Mouse (Mus musculus) urinary bladder, postnatal 36 days (tissue): Measurements from ENCODE around the gene Asrgl1.
A peak's percentile ranks its signal among the peaks of the same experiment; 100 is the strongest.
"Not testable (repeated sequence)": the region's sequence is repeated elsewhere in the genome, so short reads cannot be mapped to it uniquely, and the experiment has no call there.

Experiments used
- DNase-seq, 2 experiments: peaks; one replicate each; pipeline ENCODE4 v3.0.0; 2022; ENCODE audit warnings: low spot score in 2 of 2, mixed read lengths in 1 of 2

The Asrgl1 gene

DNA sequence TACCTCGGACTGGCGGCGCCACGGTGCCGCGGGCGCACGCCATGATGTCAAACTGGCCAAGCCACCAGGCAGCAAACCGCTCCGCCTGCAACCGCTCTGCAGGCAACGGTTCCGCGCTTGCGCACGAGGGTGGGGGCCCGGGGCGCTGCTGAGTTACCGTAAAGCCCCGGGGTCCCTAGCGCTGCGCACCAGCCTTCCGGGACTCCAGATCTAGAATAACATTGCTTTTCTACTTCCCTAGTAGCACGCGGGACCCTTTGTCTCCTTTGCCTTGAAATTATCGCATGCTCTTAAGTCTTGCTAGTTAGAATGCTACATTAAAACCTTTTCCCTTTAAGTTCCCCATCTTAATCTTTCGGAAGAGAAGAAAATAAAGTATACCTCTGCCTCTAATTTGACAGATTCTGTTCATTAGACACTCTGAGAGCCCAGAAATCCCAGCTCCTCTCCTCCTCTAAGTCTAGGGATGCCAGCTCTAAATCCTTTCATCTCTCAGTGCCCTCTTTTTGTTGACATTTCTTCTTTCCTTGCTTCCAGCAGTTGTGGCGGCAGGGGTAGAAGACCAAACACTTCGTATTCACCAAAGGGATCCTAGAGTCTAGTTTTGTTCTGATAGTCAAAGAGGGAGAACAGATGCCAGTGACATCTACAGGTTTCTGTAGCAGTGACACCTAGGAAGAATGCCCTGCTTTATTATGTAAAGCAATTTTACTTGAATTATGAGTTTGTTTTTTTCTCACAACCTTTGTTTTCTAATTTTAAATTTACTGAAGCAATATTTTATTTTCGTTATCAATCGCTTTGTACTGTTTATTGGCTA lies at the start of gene Asrgl1:
TSS of gene Asrgl1 (minus strand) at position 125 of the 820 bp plus-strand sequence.
- DNase-seq, result peak; percentile 76 to 88

DNA sequence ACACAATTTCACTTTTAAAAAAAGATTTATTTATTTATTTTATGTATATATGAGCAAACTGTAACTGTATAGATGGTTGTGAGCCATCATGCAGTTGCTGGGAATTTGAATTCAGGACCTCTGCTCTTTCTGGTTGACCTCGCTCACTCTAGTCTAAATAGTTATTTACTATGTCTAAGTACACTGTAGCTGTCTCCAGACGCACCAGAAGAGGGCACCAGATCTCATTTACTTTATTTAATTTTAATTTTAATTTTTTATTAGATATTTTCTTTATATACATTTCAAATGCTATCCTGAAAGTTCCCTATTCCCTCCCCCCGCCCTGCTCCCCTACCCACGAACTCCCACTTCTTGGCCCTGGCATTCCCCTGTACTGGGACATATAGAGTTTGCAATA lies 10.8 kb upstream of the Asrgl1 start:
- DNase-seq, result no peak

DNA sequence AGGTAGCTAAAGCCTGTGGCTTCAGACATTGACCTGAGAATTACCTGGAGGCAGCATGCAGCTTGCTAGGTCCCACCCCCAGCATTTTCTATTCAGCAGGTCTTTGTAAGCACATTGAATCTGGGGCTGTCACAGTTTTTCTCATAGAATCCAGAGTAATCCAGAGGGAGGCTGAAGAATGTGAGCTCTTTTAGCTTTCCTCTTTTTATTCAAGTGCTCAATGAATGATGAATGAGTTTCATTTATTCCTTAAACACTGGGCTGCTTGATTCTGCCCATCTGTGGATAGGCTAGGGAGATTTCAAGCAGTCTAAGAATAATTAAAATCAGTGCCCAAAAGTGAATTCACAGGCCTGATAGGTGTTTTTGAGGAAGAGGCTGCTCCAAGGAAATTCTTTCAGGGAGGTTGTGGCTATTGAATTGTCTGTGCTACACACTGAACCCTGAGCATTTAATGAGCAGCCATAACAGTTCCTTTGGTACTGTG lies 8.2 kb upstream of the Asrgl1 start:
- DNase-seq, result no peak

DNA sequence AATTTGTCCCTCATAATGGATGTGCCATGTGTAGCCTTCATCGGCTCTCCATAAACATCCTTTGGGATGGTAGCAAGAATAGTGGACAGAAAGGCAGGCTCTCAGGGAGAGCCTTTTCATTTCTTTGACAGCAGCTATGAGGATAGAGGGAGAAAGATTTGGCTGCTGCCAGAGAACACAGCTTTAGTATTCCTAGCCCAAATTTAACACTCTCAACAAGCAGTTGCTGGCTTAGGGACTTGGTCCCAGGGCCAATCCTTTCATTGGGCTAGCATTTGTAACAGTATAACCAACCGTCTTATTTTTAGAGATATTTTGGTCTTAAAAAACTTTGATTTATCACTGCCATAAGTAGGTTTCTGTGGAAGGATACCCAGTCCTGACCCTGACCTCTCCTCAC lies 7.8 kb upstream of the Asrgl1 start:
- no peak for DNase-seq

DNA sequence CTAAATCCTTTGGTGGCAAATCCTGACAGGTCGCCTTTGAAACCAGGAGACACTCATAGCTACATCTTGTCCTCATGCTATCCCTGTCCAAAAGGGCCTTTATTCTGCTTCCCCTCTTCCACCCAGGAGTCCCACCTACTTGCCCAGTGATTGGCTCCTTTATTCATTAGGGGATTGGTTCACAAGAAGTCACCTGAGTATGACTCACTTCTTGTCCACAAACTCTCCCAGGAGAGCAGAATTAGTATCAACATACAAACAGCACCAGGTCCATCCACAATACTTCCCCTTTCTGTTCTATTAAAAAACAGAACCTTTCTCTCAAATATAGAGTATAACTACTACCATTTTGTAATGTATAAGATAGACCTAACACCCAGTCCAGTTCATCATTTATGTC lies 4.9 kb upstream of the Asrgl1 start:
- DNase-seq, result not testable (repeated sequence)

DNA sequence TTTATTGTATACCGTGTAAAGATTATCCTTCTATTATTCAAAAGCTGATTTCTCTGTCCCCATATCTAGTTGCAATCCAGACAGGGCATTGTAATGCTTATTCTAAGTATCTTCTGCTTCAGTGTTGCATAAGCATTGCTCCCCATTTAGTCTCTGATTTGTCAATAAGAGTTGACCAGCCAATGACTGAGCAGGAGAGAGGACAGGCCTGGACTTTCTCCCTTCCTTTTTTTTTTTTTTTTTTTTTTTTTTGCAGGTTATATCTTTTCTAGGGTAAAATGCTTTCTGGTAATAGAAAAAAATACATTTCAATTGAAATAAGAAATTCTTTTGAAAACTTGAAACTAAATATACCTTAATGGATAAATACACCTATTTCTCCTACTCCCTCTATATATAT lies 1.7 kb upstream of the Asrgl1 start:
- DNase-seq, result no peak

DNA sequence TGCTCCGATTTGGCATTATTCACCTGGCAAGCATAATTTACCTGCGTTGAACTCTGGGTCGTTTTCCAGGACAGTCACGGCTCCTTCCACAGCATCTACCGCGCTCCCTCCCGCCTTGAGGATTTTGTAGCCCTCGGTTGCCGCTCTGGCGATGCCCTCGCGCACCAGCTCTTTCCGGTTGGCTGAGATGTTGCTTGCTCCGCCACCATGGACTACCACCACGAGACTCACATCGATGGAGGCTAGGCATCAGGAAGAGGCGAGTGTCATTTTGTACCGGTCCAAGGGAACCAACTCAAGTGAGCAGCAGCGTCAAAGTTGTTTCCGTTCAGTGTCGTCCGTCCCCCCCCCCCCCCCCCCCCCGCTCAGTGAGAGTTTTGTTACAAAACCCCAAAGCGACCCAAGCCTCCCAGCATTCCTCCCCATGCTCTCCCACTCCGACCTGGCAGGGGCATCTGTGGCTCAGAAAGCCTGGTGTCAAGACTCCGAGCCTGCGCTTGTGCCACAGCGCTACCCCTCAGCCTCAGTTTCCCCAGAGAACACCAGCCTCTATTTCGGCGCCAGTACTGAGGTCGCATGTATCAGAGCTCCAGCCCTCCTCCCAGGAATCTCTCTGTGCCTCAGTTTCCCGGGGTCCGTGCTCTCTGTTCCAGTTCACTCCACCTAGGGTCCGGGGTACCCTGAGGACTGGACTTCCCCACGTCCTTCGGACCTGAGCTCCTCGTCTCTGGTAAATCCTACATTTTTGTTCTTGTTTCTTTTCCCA lies 507 bp downstream of the Asrgl1 start:
- no peak for DNase-seq

DNA sequence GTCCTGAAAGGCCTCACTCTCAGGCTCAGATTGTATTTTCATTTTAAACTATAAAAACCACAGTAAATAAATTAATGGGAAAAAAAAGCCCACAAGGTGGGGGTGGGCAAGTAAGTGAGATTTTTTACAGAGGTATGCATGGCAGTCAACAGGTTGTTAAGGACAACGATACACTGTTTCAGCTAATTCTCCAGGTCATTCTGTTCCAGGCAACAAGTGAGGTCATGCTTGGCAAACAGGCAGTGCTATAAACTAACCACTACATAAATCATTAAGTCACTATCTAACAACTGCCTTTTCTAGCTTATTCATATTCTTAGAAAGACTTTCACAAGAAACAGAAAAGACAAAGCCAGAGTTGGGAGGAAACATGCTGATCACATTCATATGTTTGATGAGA lies 5.4 kb downstream of the Asrgl1 start:
- DNase-seq, result no peak

DNA sequence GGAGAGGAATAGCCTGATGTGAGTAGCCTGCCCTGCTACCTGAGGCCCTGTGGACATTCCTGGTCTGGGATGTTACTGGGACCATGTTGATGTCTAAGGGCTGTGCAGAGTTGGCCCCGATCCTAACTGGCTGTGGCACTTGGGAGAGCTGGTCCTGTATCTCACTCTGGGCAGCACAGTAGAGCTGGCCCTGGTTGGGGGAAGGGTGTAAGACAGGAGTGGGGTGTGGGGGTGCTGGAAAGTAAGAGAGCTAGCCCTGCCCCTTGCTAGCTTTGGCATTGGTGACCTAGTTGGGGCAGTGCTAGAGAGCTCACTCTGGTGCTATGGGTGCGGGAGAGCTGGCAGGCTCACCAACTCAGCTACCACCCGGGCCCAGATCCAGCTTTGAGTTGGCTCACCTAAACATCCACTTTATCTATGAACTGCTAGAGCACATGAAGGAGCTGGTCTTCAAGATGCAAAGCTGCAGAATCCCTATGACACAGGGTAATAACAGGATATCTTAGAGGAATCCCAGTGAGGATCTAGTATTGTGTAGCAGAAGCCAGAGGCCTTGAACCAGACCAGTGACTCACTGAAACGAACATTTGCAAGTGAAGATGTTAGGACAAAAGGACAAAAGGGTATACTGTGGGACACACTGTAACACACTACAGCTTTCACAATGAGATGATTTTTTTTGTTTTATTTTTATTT lies 6.8 kb downstream of the Asrgl1 start:
- no peak for DNase-seq

DNA sequence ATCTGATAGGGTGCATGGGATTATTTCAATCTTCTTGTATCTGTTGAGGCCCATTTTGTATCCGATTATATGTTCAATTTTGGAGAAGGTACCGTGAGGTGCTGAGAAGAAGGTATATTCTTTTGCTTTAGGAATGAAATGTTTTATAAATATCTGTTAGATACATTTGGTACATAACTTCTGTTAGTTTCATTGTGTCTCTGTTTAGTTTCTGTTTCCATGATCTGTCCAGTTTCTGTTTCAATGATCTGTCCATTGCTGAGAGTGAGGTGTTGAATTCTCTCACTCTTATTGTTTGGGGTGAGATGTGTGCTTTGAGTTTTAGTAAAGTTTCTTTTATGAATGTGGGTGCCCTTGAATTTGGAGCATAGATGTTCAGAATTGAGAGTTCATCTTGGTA lies 11.4 kb downstream of the Asrgl1 start:
- DNase-seq, result not testable (repeated sequence)

DNA sequence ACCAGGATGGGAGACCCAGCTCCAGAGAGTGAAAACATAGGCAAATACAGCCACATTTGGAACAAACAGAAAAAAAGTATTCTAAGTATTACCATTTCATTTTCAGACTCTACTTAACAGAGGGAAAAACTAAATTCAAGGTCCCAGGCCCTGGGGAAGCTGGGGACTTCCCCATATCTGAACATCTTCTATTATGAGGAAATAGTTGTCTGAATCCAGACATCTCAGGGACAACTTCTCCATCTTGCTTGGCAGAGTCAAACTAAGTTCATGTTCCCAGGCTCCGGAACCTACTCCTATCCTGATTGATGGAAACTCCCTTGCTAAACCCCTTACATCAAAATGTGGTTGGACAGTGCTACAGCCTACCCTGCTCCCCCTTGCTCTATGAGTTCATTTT lies 13.0 kb downstream of the Asrgl1 start:
- no peak for DNase-seq

DNA sequence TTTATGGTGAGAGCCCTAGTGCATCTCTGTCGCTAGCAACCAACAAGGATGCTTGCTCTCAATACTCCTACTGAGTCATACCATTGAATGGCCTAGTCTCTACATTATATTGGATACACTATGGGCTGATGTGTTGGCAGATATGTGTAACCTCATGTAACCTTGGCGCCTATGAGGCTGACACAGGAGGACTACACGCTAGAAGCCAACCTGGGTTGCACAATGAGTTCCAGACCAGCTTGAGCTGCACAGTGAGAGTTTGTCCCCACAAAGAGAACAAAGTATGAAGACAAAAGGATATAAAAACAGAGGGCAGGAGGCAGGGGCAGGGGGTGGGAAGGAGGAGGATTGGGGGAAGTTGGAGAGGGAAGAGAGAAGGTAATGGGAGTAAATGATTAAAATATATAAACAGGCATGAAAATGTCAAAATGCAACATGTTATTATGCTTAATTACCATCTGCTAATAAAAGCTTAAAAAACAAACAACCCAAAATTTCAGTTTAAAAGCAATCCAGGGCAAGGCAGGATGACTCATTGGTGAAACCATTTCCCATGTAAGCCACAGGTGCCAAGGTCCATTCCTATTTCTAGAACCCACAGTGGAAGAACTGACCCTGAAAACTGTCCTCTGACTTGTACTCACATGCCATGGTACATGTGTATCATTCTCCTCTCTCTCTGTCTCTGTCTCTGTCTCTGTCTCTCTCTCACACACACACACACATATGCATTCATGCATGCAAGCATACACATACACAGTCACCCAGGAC lies 15.6 kb downstream of the Asrgl1 start:
- DNase-seq, result no peak

DNA sequence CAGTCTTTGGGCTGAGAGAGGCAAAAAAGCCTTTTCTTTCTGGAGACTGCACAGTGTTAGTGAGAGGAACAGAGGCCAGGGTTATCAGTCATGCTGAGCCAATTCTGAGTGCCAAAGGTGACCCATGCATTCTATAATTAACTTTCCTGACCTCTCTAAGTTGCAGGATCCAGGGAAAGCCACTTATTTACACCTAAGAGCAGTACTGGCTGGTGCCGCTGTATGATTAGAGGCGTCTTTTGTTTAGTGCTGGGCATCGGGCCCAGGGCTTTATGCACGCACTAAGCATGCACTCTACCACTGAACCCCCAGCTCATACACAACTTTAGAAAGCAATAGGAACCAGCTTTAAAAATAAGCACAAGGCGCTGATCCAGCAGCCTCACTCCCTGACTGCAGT lies 18.2 kb downstream of the Asrgl1 start:
- DNase-seq, result no peak

DNA sequence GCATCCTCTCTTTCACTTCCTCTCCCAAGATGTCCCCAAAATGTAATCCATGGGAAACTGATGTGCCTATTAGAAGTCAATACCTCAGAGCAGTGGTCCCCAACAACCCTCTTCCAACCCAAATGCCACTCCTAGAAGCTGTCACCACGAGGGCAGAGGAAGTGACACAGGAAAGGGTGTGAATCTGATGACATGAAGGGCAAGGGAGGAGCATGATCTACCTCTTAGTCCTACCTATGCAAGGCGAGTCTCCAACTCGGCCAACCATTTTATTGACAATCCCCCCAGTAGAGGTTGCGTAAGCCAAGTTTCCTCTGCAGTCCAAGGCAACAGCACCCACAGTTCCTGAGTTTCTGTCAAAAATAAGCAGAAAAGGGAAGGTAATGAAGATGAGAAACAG lies 19.2 kb downstream of the Asrgl1 start:
- DNase-seq, result no peak

DNA sequence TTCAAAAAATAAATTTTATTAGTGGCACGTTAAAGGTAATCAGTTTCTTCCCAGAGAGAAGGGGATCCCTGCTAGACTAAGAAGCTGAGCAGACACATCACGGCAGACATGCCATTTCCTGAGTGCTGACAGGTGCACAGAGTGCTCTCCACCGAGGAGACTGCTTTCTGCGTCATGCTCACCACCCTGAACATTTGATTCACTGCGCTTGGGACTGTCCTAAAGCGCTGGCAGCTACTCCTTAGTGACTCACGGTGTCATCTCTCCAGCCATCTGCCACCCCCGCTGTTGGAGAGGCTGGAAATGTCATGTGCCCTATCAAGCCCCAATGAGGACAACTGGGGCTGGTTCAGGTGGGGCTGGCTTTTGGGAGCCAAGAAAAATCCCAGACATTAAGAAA lies 23.4 kb downstream of the Asrgl1 start:
- no peak for DNase-seq

DNA sequence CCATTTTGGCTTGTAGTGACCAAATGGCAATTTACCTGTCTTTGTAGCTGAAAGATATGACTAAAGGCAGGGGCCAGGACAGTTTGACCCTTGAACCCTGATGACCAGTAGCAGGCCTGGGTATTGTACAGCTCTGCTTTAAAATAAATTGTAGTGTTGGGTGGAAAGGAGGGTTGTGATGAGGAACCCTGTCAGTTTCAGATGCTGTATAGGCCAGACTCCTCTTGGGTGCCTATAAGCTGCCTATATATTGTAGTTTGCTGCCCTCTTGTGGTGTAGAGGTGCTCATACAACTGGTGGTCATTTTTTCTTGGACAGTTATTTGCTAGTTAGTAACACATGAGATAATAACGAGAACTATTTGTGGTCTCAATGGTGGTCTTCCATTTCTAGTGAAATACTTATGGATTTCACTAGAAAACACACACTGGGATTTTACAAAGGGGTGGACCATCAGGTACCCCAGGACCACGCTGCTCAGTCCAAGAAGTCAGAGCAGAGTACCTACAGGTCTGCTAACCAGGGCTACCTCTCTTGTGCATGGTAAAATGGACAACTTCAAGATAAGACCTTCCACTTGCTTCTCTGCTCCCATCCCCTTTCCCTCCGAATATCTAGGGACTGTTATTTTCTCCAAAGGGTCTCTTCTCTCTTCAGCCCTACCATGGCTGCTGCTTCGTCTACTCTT lies 25.1 kb downstream of the Asrgl1 start:
- no peak for DNase-seq

DNA sequence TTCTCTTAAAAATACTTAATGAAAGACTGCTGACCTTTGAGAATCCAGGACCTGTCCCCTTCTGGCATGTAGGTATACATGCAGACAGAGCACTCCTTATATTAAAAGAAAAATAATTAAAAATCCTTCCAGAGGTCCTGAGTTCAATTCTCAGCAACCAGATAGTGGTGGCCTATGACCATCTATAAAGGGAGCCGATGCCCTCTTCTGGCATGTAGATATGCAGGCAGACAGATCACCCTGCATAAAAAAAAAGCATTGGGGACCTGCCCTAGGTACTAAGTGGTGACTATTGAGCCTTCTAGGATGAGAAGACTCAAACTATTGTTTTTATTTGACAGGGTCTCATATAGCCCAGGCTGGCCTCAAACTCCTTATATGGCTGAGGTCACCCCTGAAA lies 26.9 kb downstream of the Asrgl1 start:
- no peak for DNase-seq

DNA sequence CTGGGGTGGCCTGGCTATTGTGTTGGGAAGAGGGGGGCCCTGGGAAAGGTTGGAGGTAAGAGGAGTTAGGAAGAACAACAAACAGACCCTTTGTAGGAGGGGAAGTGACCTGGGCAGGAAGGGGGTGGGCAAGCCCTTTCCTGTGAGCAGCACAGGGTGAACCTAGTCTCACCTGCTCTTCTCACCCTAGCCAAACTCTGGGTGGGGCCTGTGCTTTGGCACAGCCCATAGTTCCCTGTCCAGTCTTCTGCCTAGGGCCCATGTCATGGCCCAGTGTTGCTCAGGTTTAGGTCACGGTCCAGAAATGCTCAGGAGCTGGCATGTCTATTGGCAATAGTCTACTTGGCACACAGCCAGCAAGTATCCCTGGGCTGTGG lies 28.1 kb downstream of the Asrgl1 start:
- peak in 1 of 2 experiments; percentile 43 for DNase-seq

DNA sequence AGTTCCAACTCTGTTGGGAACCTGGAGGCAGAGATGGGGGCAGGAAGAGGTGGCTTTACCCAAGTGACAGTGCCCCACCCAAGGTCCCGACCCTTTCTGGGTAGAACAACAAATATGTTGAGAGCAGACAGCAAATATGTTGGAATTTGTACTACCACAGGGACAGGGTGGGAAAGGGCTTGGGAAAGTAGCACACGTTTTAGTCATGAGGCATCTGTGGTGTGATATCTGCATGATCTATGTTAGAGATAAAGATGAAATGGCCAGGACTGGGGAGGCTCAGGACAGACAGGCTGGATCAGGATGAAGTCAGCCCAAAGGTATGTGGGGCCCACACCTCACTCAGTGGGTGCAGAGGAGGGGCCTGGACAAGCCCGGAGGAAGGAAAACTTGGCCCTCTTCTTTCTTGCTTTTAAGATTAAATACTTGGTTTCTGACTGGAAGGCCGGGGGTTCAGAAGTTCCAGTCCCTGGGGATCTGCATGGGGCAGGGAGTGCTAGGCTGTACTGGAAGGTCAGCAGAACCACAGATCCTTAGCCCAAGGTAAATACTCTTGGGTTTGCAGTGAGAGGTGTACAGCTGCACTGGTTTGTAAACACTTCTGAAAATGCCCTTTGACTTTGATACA lies 28.6 kb downstream of the Asrgl1 start:
- peak; percentile 59 to 64 for DNase-seq

DNA sequence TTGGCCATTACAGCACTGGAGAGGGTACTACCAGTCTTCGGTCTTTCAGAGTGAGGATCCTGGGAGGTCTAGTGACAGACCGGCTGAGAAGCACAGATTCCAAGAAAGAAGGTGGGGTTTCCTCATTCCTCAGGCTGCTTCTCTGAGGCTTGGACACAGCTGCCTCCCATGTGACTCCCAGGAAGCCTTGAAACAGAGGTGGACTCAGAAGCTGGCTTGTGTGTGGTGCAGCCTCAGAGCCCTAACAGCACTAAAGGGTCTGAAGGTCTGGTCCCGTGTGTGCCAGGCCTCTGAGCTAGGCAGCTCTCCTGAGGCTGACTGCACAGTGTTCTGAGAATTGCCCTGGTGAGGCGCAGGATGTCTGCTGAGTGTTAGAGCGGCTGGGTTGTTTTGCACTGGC lies 29.3 kb downstream of the Asrgl1 start:
- DNase-seq, result peak in 1 of 2 experiments; percentile 43
